Mouse (Mus musculus): ENCODE results near the gene Pet100. TPM values are rescaled to one million over a fixed set of nuclear protein-coding genes. Genes with fewer than 3 reads are reported as not detected.
A peak's percentile ranks its signal among the peaks of the same experiment; 100 is the strongest.

The Pet100 gene
- total RNA-seq (2012; rRNA removed): 97.6 and 110 TPM in 2 replicates

DNA sequence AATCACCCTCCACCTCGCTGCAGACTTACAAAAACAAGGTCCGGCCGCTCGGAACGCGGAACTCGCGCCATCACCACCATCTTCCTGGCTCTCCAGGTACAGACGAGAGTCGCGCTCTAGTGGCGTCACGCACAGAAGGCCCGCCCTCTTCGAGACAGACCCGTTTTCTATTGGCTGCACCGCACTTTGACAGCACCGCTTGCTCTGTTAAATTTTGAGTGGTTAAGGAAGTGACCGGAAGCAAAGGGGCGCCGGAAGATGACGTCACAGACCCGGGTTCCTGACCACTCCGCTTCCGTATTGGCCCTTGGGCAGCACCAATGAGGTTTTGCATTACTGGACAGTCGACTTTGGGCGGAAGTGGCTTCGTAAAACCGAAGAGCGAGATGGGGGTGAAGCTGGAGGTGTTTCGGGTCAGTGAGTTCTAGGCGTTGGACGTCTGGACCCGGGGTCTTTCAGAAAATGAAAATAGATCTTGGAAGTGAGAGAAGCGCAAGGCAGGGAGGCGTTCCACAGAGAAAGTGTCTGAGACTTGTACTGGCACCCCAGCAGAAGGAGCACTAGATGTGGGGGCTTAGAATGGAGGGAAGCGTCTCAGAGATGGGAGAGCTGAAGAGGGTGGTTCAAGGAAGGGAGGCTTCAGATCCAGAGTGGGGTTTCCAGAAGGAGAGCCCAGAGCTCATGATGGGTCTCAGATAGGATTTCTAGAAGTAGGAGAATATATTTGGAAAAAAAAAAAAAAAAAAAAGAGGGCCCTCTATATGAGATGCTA, at the start of gene Pet100, which contains the start of gene Xab2:
Pet100 (plus strand) TSS at position 350 of the 772 bp plus-strand sequence.
Xab2 (minus strand) TSS at position 118 of the 772 bp plus-strand sequence.
- in situ Hi-C loops (cut with MboI; ENCODE audit: low sequenced_read_pairs in 2 of 2, unreplicated experiment in 2 of 2): no loop called here
- peak; percentile 100 for DNase-seq (ENCODE audit: low read depth, low spot score)
- TF ChIP-seq CHD2 (IDR thresholded peaks at IDR 0.05; ENCODE audit: low read depth, low read length) (peak; percentile 93), MAFK (IDR thresholded peaks at IDR 0.05; ENCODE audit: insufficient read depth, low read depth, low read length) (no peak), HCFC1 (IDR thresholded peaks at IDR 0.05; ENCODE audit: borderline replicate concordance, insufficient read depth, low read length) (peak; percentile 93), ZC3H11A (IDR thresholded peaks at IDR 0.05; ENCODE audit: borderline replicate concordance, low read depth, low read length) (no peak), ZNF384 (IDR thresholded peaks at IDR 0.05; ENCODE audit: low read depth, low read length) (no peak)
- Histone ChIP-seq H3K9me3 (ENCODE audit: control insufficient read depth, insufficient read depth, low read depth, low read length) (no peaks in the 10 kb centered on the region), H3K27ac (ENCODE audit: insufficient read depth, low read depth, low read length, poor library complexity, severe bottlenecking) (no peak within 1 kb of the TSS), H3K36me3 (ENCODE audit: control insufficient read depth, insufficient read depth, low read length, poor library complexity, severe bottlenecking) (peaks cover 12% of the 10 kb centered on the region), H3K4me3 (ENCODE audit: insufficient read depth in 1 of 2, low read depth in 1 of 2, low read length in 2 of 2, poor library complexity in 1 of 2, severe bottlenecking in 1 of 2) (peak within 1 kb of the TSS; percentile 87 to 96), H3K4me1 (ENCODE audit: control insufficient read depth in 2 of 2, insufficient read depth in 2 of 2, low read length in 2 of 2, poor library complexity in 1 of 2) (0 out of 4 replicates have a peak, but pooled peaks cover 0 to 2% of the 10 kb centered on the region in 2 experiments), H3K9ac (ENCODE audit: insufficient read depth, low read depth, low read length, poor library complexity, severe bottlenecking) (peak within 1 kb of the TSS; percentile 89)

DNA sequence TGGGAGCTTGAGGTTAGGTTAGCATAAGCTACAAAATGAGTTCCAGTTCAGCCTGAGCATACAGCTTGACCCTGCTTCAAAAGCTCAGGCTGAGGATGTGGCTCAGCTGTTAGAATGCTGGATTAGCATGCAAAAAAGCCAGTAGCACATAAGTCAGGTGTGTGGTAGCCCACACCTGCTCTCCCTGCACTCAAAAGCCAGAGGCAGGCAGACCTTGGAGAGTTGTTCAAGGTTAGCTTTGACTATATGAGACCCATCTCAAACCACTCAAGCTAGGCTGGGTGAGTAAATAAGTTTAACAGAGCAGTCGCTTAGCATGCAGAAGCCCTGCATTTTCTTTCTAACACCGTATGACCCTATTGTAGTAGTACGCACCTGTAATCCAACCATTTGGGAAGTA, 46.8 kb upstream of the Pet100 start:
- H3K9ac ChIP-seq (ENCODE audit: insufficient read depth, low read depth, low read length, poor library complexity, severe bottlenecking): no peak overlapping the region
- H3K4me1 ChIP-seq (ENCODE audit: control insufficient read depth in 2 of 2, insufficient read depth in 2 of 2, low read length in 2 of 2, poor library complexity in 1 of 2): peaks cover 18 to 22% of the 10 kb centered on the region in 2 experiments
- no peaks in the 10 kb centered on the region for H3K9me3 ChIP-seq (ENCODE audit: control insufficient read depth, insufficient read depth, low read depth, low read length)
- no peak for DNase-seq (ENCODE audit: low read depth, low spot score)
- no peak overlapping the region for H3K4me3 ChIP-seq (ENCODE audit: insufficient read depth in 1 of 2, low read depth in 1 of 2, low read length in 2 of 2, poor library complexity in 1 of 2, severe bottlenecking in 1 of 2)
- in situ Hi-C loops (cut with MboI; ENCODE audit: low sequenced_read_pairs in 2 of 2, unreplicated experiment in 2 of 2): no loop called here
- H3K36me3 ChIP-seq (ENCODE audit: control insufficient read depth, insufficient read depth, low read length, poor library complexity, severe bottlenecking): no peaks in the 10 kb centered on the region; the same call in 1 of the 2 replicates
- TF ChIP-seq HCFC1 (IDR thresholded peaks at IDR 0.05; ENCODE audit: borderline replicate concordance, insufficient read depth, low read length) (no peak), MAFK (IDR thresholded peaks at IDR 0.05; ENCODE audit: insufficient read depth, low read depth, low read length) (no peak), CHD2 (IDR thresholded peaks at IDR 0.05; ENCODE audit: low read depth, low read length) (no peak), ZNF384 (IDR thresholded peaks at IDR 0.05; ENCODE audit: low read depth, low read length) (peak; percentile 79; the same call in 1 of the 2 replicates), ZC3H11A (IDR thresholded peaks at IDR 0.05; ENCODE audit: borderline replicate concordance, low read depth, low read length) (no peak)
- peak overlapping the region; percentile 76; the same call in 1 of the 2 replicates for H3K27ac ChIP-seq (ENCODE audit: insufficient read depth, low read depth, low read length, poor library complexity, severe bottlenecking)

GRCm38 (mm10) chr8:3576211-3576960, 45.0 kb upstream of the Pet100 start:
- in situ Hi-C loops (cut with MboI; ENCODE audit: low sequenced_read_pairs in 2 of 2, unreplicated experiment in 2 of 2): no loop called here
- peak overlapping the region; percentile 14 to 24; a peak in 2 of 4 replicates for H3K4me3 ChIP-seq (ENCODE audit: insufficient read depth in 1 of 2, low read depth in 1 of 2, low read length in 2 of 2, poor library complexity in 1 of 2, severe bottlenecking in 1 of 2)
- DNase-seq (ENCODE audit: low read depth, low spot score): no peak
- H3K9ac ChIP-seq (ENCODE audit: insufficient read depth, low read depth, low read length, poor library complexity, severe bottlenecking): no peak overlapping the region
- TF ChIP-seq ZC3H11A (IDR thresholded peaks at IDR 0.05; ENCODE audit: borderline replicate concordance, low read depth, low read length): no peak
- no peak for TF ChIP-seq HCFC1 (IDR thresholded peaks at IDR 0.05; ENCODE audit: borderline replicate concordance, insufficient read depth, low read length)
- 0 out of 2 replicates have a peak, but pooled peaks have one; percentile 50 for TF ChIP-seq MAFK (IDR thresholded peaks at IDR 0.05; ENCODE audit: insufficient read depth, low read depth, low read length)
- H3K9me3 ChIP-seq (ENCODE audit: control insufficient read depth, insufficient read depth, low read depth, low read length): no peaks in the 10 kb centered on the region
- peak overlapping the region; percentile 35; the same call in 1 of the 2 replicates for H3K27ac ChIP-seq (ENCODE audit: insufficient read depth, low read depth, low read length, poor library complexity, severe bottlenecking)
- H3K4me1 ChIP-seq (ENCODE audit: control insufficient read depth in 2 of 2, insufficient read depth in 2 of 2, low read length in 2 of 2, poor library complexity in 1 of 2): peaks cover 18 to 26% of the 10 kb centered on the region in 2 experiments
- peaks cover 2% of the 10 kb centered on the region; the same call in 1 of the 2 replicates for H3K36me3 ChIP-seq (ENCODE audit: control insufficient read depth, insufficient read depth, low read length, poor library complexity, severe bottlenecking)

All from ES-E14 (cell line).